Mouse (Mus musculus): Measurements from ENCODE around the gene Rbm15. TPM values are rescaled to one million over a fixed set of nuclear protein-coding genes. Genes with fewer than 3 reads are reported as not detected.

Rbm15 gene
- total and polyA plus RNA-seq, 2 experiments from 2014 or later: 5.5 to 22.0 TPM

GRCm38 (mm10) chr3:107349006-107349405 lies 15.5 kb upstream of the Rbm15 start:
- H3K4me1 ChIP-seq (ENCODE audit: insufficient read depth): no peaks in the 10 kb centered on the region

DNA sequence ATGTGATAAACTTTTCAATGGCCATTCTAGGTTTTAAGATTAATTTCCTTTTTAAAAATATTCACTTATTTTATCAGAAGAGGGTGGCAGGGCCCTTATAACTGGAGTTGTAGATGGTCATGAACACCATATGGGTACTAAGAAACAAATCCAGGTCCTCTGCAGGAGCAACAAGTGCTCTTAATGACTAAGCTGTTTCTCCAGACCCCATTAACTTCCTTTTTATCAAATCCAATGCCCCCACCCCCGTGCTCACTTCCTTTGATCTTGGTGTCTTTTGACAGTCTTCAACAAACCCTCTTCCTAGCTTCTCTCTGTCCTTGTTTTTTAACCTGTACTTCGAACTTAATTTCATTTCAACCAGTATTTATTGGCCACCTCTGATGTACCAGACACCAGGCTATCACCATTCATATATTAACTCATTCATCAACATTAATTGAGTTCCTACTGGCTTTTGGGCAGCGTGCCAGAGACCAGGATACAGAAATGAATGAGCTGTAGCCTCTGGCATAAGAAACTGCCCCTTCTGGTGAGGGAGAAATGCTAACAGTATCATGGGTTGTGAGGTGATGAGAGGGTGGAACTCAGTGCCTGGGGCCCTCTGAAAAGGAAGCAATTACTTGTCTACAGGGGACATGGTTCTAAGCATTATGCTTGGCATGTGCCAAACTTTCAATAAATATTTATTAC lies 11.7 kb upstream of the Rbm15 start:
- no peak for TF ChIP-seq CTCF (IDR thresholded peaks at IDR 0.05; ENCODE audit: low read depth)

More at GRCm38 (mm10) chr3:107349006-107349405, 15.5 kb upstream of the Rbm15 start:
- DNase-seq: no peak
- H3K9ac ChIP-seq: no peak overlapping the region
- H3K4me3 ChIP-seq (ENCODE audit: low read depth, low read length): no peak overlapping the region
- no peak for TF ChIP-seq CTCF (IDR thresholded peaks at IDR 0.05; ENCODE audit: low read depth)
- peaks cover 5% of the 10 kb centered on the region; the same call in 1 of the 2 replicates for H3K27me3 ChIP-seq (ENCODE audit: insufficient read depth, low read length)
- no peak for ATAC-seq
- H3K4me2 ChIP-seq (ENCODE audit: low read depth): no peak overlapping the region
- 71% methylated on average over 3 of the region's 3 CpGs for WGBS
- H3K9me3 ChIP-seq (ENCODE audit: low read length): no peaks in the 10 kb centered on the region
- H3K27ac ChIP-seq (ENCODE audit: low read depth, low read length): no peak overlapping the region
- H3K36me3 ChIP-seq (ENCODE audit: insufficient read depth): no peaks in the 10 kb centered on the region

DNA sequence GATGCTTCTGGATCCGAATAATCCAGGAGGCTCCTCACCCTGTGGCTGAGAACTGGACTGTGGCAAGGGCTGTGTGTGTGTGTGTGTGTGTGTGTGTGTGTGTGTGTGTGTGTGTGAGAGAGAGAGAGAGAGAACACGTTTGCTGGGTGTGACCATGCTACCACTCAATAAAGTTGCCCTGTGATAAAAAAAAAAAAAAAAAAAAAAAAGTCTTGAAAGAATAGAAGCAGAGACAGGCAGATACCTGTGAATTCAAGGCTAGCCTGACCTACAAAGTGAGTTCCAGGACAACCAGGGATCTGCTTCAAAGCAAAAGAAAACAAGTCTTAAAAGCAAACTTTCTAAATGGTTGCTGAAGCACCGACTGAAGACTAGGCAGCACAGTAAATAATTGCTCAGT lies 10.5 kb upstream of the Rbm15 start:
- Histone ChIP-seq H3K27ac (ENCODE audit: low read depth, low read length) (no peak overlapping the region), H3K4me3 (ENCODE audit: low read depth, low read length) (no peak overlapping the region), H3K4me1 (ENCODE audit: insufficient read depth) (no peaks in the 10 kb centered on the region), H3K36me3 (ENCODE audit: insufficient read depth) (no peaks in the 10 kb centered on the region), H3K9ac (no peak overlapping the region), H3K27me3 (ENCODE audit: insufficient read depth, low read length) (no peaks in the 10 kb centered on the region), H3K4me2 (ENCODE audit: low read depth) (no peak overlapping the region), H3K9me3 (ENCODE audit: low read length) (no peaks in the 10 kb centered on the region)
- no peak for ATAC-seq
- DNase-seq: no peak
- TF ChIP-seq CTCF (IDR thresholded peaks at IDR 0.05; ENCODE audit: low read depth): no peak
- WGBS: 48% methylated on average over 3 of the region's 3 CpGs

More for the DNA sequence above, 11.7 kb upstream of the Rbm15 start:
- Histone ChIP-seq H3K9ac (no peak overlapping the region), H3K27me3 (ENCODE audit: insufficient read depth, low read length) (no peaks in the 10 kb centered on the region), H3K4me3 (ENCODE audit: low read depth, low read length) (no peak overlapping the region), H3K9me3 (ENCODE audit: low read length) (no peaks in the 10 kb centered on the region), H3K4me1 (ENCODE audit: insufficient read depth) (no peaks in the 10 kb centered on the region), H3K36me3 (ENCODE audit: insufficient read depth) (no peaks in the 10 kb centered on the region), H3K4me2 (ENCODE audit: low read depth) (no peak overlapping the region), H3K27ac (ENCODE audit: low read depth, low read length) (no peak overlapping the region)
- ATAC-seq: no peak
- WGBS: 24% methylated on average over 3 of the region's 3 CpGs
- no peak for DNase-seq

GRCm38 (mm10) chr3:107334202-107334934 lies 895 bp upstream of the Rbm15 start:
- TF ChIP-seq CTCF (IDR thresholded peaks at IDR 0.05; ENCODE audit: low read depth): no peak
- WGBS: 11% methylated on average over 12 of the region's 12 CpGs

DNA sequence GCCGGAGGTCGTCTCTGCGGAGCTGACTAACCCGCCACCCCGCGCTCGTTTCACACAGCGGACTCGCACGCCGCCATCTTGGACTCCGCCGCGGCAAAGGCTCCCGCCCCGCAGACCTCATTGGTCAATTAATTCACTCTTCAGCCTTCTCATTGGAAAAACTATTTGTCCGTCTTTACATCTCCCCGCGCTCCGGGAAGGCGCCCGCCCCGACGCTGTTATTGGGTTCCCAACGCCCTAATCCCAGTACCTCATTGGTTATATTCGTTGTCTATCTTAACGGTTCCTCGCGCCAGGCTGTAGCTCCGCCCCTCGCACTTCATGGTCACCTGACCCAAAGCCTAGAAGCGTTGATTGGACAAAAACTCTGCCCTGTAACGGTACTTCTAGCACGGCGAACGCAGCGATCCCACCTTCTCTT lies 503 bp downstream of the Rbm15 start:
- peak overlapping the region; percentile 98 for H3K4me3 ChIP-seq (ENCODE audit: low read depth, low read length)
- peaks cover 14% of the 10 kb centered on the region for H3K36me3 ChIP-seq (ENCODE audit: insufficient read depth)
- H3K4me1 ChIP-seq (ENCODE audit: insufficient read depth): peaks cover 17% of the 10 kb centered on the region
- DNase-seq (peak; percentile 99), ATAC-seq (peak; percentile 97)
- peak overlapping the region; percentile 89 for H3K27ac ChIP-seq (ENCODE audit: low read depth, low read length)
- H3K9ac ChIP-seq: peak overlapping the region; percentile 81
- no peaks in the 10 kb centered on the region for H3K27me3 ChIP-seq (ENCODE audit: insufficient read depth, low read length)
- TF ChIP-seq CTCF (IDR thresholded peaks at IDR 0.05; ENCODE audit: low read depth): no peak
- peak overlapping the region; percentile 92 for H3K4me2 ChIP-seq (ENCODE audit: low read depth)
- under 1% methylated on average over 37 of the region's 37 CpGs for WGBS
- H3K9me3 ChIP-seq (ENCODE audit: low read length): no peaks in the 10 kb centered on the region

More at GRCm38 (mm10) chr3:107334202-107334934, 895 bp upstream of the Rbm15 start:
- Histone ChIP-seq H3K9me3 (ENCODE audit: low read length) (no peaks in the 10 kb centered on the region), H3K27me3 (ENCODE audit: insufficient read depth, low read length) (no peaks in the 10 kb centered on the region), H3K36me3 (ENCODE audit: insufficient read depth) (peaks cover 14% of the 10 kb centered on the region), H3K4me1 (ENCODE audit: insufficient read depth) (peaks cover 17% of the 10 kb centered on the region), H3K4me3 (ENCODE audit: low read depth, low read length) (peak overlapping the region; percentile 98), H3K9ac (peak overlapping the region; percentile 65), H3K4me2 (ENCODE audit: low read depth) (peak overlapping the region; percentile 81), H3K27ac (ENCODE audit: low read depth, low read length) (peak overlapping the region; percentile 89)
- ATAC-seq: no peak
- no peak for DNase-seq

DNA sequence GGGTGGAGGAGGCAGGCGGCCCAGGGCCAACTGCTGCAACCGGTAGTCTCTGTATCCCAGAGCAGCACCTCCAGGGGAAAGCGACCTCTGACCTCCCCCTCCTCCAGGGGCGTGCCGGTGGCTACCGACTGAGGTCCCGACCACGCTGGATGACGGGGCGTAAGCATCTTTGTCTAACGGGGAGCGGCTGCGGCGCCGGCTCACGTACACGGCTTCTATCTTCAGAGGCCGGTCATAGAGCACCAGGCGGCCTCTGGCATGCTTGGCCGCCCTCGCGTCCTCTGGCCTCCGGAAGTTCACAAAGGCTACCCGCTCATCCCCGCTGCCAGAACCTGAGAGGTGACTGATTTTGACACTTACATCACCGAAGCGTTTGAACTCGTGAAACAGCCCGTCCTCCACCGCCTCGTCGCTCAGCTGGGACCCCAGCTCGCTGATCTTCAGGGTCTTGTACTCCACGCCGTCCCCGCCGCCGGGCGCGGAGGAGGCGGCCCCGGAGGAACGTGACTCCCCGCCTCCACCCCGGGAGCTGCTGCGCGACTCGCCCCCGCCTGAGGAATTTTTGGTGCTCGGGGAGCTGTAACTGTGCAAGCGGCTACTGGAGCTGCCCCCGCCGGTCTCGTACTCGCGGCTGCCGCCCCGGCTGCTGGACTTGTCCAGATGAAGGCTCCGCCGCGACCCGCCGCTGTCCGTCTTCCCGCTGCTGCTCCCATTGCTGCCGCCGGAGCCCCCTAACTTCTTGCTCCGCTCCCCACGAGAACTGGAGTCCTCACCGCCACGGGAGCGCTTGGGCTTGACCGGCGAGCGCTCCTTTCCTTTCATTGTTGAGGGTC lies 1.1 kb downstream of the Rbm15 start:
- Histone ChIP-seq H3K9me3 (ENCODE audit: low read length) (no peaks in the 10 kb centered on the region), H3K4me3 (ENCODE audit: low read depth, low read length) (peak overlapping the region; percentile 98), H3K27ac (ENCODE audit: low read depth, low read length) (peak overlapping the region; percentile 86), H3K9ac (peak overlapping the region; percentile 81), H3K27me3 (ENCODE audit: insufficient read depth, low read length) (no peaks in the 10 kb centered on the region), H3K4me1 (ENCODE audit: insufficient read depth) (peaks cover 17% of the 10 kb centered on the region), H3K36me3 (ENCODE audit: insufficient read depth) (peaks cover 14% of the 10 kb centered on the region), H3K4me2 (ENCODE audit: low read depth) (peak overlapping the region; percentile 92)
- 2% methylated on average over 75 of the region's 75 CpGs for WGBS
- DNase-seq (peak; percentile 21), ATAC-seq (no peak)
- TF ChIP-seq CTCF (IDR thresholded peaks at IDR 0.05; ENCODE audit: low read depth): no peak

Measured in forebrain, postnatal 0 days (tissue).